Mouse (Mus musculus) splenic B cell, adult 2 months (primary cell): ENCODE data around the gene Pip5k1c.

ENCODE experiments used
- DNase-seq: peaks from one replicate; pipeline ENCODE4 v3.0.0-alpha.2; 2011; ENCODE audit warnings: low read depth, low spot score
- H3K27me3 ChIP-seq: 2 replicates; pipeline ENCODE4 v1.6.1; 2012; ENCODE audit warnings: mild to moderate bottlenecking, low read length, moderate library complexity, mixed read lengths; ENCODE audit not compliant: control insufficient read depth, poor library complexity, insufficient read depth, severe bottlenecking
- H3K36me3 ChIP-seq: 2 replicates; pipeline ENCODE4 v1.6.1; 2012; ENCODE audit warnings: mild to moderate bottlenecking, low read length, moderate library complexity, mixed read lengths; ENCODE audit not compliant: control insufficient read depth, poor library complexity, insufficient read depth, severe bottlenecking

Gene Pip5k1c

GRCm38 (mm10) chr10:81268056-81268455 lies 24.7 kb upstream of the Pip5k1c start:
- Histone ChIP-seq H3K36me3 (peaks cover 17% of the 10 kb centered on the region), H3K27me3 (no peaks in the 10 kb centered on the region)
- peak; percentile 82 for DNase-seq

DNA sequence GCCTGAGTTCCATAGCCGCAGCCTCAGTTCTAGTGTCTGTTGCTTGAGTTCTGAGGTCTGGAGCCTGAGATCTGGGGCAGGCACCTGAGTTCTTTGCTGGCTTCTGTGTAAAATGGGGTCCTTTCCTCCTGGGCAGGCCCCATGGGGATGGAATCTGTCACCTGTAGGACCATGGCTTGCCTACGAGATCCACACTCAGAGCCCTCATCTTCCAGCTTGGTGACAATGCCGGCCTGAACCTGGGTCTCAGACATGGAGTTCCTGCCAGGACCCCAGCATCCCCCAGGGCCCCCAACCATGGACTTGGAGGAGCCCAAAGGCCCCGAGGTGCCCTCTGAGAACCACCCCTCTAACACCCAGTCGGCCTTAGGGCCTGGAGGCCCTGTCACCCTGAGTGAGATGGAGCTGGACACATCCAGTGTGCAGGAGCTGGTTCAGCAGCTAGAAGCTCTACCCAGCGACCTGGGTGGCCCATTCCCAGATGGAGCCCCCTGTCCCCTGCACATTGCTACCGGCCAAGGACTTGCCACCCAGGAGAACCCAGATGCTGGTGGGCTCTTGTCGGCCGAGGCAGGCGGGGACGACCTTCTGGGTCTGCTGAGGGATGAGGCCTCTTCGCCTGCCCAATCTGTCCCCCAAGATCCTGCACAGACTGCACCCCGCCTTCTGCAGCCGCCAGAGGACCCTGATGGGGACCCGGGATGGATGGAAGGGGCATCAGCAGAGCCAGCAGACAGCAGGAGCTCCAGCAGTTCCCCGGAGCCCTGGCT lies 23.9 kb upstream of the Pip5k1c start:
- peaks cover 16% of the 10 kb centered on the region for H3K36me3 ChIP-seq
- no peaks in the 10 kb centered on the region for H3K27me3 ChIP-seq
- DNase-seq, result no peak

- H3K27me3 ChIP-seq, result no peaks in the 10 kb centered on the region
- DNase-seq, result no peak
- peaks cover 16% of the 10 kb centered on the region for H3K36me3 ChIP-seq
Observed at GRCm38 (mm10) chr10:81272356-81272755, 20.4 kb upstream of the Pip5k1c start.

DNA sequence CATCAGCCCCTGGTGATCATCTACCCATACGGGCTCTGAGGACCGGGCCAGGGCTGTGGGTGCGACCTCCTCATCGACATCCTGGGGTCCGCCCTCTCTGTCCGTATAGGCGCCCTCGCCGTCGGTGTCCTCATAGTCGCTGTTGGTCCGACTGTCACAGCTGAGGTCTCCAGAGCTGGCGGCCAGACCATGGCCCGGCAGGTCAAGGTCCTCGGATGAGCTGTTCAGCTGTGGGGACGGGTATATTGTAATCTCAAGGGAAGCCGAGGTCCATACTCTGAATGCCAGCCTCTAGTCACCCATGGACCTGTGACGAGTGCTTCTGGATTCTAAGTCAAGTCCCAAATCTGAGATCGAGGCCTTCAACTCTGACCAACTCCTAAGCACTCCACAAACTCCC lies 18.9 kb upstream of the Pip5k1c start:
- Histone ChIP-seq H3K27me3 (no peaks in the 10 kb centered on the region), H3K36me3 (peaks cover 16% of the 10 kb centered on the region)
- no peak for DNase-seq

DNA sequence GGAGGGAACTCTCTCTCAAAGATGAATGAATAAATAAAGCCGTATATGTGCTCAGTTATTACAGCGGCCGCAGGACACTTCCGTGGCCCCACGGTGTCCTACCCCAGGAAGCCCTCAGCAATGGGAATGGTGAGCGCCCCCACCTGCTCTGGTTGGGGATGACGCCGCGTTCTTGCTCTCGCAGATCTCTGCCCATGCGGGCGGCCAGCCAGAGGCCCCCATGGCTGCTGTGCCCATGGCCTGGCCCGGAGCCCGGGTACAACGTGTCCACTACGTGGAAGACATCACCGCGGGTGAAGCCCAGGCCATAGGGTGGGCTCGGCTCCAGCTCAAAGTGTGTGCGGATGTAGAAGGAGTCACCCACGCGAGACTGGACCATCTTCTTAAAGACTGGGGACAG lies 15.1 kb upstream of the Pip5k1c start:
- DNase-seq, result no peak
- peaks cover 4% of the 10 kb centered on the region; the same call in 1 of the 2 replicates for H3K36me3 ChIP-seq
- no peaks in the 10 kb centered on the region for H3K27me3 ChIP-seq

DNA sequence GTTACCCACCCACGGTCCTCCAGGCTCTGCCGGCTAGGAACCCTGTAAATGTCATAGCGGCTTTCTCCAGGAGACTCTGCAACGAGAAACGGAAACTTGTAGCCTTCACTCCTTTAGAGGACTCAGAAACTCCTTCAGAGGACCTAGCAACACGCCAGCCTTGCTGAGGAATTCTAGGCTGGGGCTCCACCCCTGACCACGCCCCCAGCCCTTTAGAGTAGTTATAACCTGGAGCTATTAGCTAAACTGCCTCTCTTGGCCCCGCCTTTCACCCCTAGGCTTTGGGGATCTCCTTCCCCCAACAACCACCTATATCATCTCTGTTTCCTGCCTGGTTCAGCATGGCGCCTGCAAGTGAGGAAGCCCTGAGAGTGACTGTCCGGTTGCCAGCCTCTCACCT lies 13.3 kb upstream of the Pip5k1c start:
- no peaks in the 10 kb centered on the region for H3K36me3 ChIP-seq
- DNase-seq, result no peak

GRCm38 (mm10) chr10:81284189-81284588 lies 8.6 kb upstream of the Pip5k1c start:
- no peak for DNase-seq
- H3K36me3 ChIP-seq, result no peaks in the 10 kb centered on the region
- H3K27me3 ChIP-seq, result no peaks in the 10 kb centered on the region

More for the DNA sequence above, 13.3 kb upstream of the Pip5k1c start:
- H3K27me3 ChIP-seq, result no peaks in the 10 kb centered on the region

DNA sequence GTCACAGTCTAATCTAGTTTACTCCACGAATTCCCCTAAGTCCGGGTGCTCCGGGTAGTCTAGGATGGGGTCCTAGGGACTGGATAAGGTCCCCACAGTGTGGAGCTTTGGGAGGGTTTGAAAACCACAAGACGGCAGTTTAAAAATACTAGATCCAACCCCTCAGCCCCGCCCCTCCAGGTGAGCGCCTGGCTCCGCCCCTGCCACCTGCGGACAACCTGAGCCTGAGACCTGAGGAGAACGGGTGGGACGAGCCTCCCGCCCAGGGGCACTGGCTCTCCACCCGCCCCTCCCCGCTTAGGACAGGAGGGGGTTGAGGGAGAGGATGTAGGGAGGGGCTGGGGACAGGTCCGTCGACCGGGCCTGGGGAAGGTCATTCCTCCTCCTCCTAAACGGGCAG lies 8.0 kb upstream of the Pip5k1c start:
- no peak for DNase-seq
- no peaks in the 10 kb centered on the region for H3K36me3 ChIP-seq
- no peaks in the 10 kb centered on the region for H3K27me3 ChIP-seq

DNA sequence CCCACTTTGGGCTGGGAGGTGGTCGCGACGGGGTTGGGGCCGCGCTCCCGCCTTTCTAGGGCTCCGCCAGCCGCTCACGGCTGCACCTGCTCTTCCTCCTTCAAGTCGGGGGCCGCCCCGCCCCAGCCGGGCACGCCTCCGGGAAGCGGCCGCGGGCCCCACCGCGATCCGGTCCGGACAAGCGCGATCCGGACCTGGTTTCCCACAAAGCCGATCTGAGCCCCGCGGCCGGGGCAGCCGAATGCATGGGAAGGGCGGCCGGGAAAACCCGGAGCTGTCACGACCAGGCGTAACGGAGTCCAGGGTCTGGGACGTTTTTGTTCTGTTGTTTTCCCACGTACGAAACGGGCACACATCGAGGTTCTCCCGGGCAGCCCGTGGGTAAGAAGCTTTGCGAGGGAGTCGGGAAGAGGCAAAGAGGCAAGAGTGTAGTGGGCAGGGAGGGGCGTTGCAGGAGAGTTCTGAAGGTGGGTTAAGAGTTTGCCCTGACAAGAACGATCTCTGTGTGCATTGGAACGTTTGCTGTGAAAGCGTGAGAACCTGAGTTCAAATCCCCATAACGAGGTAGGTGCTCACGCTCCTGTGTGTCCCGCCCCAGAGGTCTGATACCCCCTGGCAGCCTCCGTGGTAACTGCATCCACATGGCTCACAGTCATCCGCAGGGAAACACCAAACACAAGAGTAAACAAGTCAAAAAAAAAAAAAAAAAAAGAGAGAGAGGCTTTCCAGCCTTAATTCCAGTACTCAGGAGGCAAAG lies 6.9 kb upstream of the Pip5k1c start:
- Histone ChIP-seq H3K27me3 (no peaks in the 10 kb centered on the region), H3K36me3 (no peaks in the 10 kb centered on the region)
- peak; percentile 92 for DNase-seq

- Histone ChIP-seq H3K27me3 (no peaks in the 10 kb centered on the region), H3K36me3 (no peaks in the 10 kb centered on the region)
- peak; percentile 61 for DNase-seq
Observed at GRCm38 (mm10) chr10:81286586-81286985, 6.2 kb upstream of the Pip5k1c start.

DNA sequence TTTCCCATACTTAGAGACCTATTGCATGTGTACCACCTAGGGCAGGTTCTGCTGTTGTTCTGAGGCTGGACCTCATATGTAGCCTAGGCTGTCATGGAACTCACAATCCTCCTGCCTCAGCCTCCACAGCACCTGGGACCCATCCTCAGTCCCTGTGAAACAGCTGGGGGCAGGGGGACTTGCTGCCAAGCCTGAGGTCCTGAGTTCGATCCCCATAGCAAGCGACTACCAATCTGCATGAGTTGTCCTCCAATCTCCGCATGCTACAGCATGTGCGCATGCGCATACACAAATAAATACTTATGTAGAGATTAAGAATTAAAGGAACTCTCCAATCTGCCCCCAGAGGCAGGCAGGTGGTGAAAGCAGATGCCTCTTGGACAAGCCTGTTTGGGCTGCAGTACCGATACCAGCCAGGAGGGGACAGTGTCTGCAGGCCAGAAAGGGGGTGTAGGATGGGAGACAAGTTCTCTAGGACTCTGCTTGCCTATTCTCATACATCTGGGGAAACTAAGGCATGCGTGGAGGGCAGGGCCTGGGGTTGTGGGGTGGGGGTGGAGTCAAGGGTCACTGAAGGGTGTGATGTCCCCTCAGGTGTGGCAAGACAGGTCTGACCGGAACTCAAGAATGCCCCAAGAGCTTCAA lies 5.1 kb upstream of the Pip5k1c start:
- peak; percentile 85 for DNase-seq
- Histone ChIP-seq H3K36me3 (no peaks in the 10 kb centered on the region), H3K27me3 (no peaks in the 10 kb centered on the region)

GRCm38 (mm10) chr10:81288601-81289000 lies 4.2 kb upstream of the Pip5k1c start:
- Histone ChIP-seq H3K36me3 (no peaks in the 10 kb centered on the region), H3K27me3 (no peaks in the 10 kb centered on the region)
- peak; percentile 66 for DNase-seq

- DNase-seq, result peak; percentile 84
- H3K36me3 ChIP-seq, result no peaks in the 10 kb centered on the region
- H3K27me3 ChIP-seq, result no peaks in the 10 kb centered on the region
Observed at GRCm38 (mm10) chr10:81289278-81289677, 3.5 kb upstream of the Pip5k1c start.

DNA sequence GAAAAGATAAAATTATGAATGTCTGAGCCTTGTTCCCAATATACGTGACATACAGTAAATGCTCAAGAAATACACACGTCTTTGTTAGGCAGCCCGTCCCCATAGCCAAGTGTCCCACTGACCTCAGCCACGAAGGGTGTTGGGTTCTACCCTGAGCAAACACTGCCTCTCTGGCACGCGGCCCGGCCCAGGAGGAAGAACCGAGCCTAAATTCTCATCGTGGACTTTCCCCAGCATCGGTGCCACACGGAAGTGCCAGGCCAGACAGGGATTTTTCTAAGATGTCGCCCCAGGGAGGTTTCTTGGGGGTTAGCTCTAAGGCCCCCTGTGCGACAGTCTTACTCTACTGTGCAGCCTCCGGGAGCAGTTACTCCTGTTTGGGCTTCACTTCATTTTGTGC lies 3.0 kb upstream of the Pip5k1c start:
- Histone ChIP-seq H3K27me3 (no peaks in the 10 kb centered on the region), H3K36me3 (no peaks in the 10 kb centered on the region)
- no peak for DNase-seq
